Mouse (Mus musculus) G1E (cell line): ENCODE measurements at regions not wholly inside any gene's neighbourhood (a gene's known extent, or its start where the extent isn't known, plus 50 kb on each side); places are given as distances from the start of the nearest gene placed in this dataset.

ENCODE experiments used
- ATAC-seq: 2 replicates; pipeline ENCODE4 v1.8.0; 2016; ENCODE audit warnings: mild to moderate bottlenecking; ENCODE audit not compliant: insufficient number of reproducible peaks, poor library complexity, low FRiP score, severe bottlenecking; ENCODE audit errors: extremely low read depth
- DNase-seq: peaks from one replicate; pipeline ENCODE4 v3.0.0; 2012; ENCODE audit warnings: low spot score
- H3K27me3 ChIP-seq: 2 replicates; pipeline ENCODE4 v1.6.1; 2012; ENCODE audit warnings: mild to moderate bottlenecking, low read length, inconsistent platforms; ENCODE audit not compliant: insufficient read depth
- H3K36me3 ChIP-seq: replicated peaks from 2 replicates; pipeline ENCODE3; 2012; ENCODE audit warnings: mild to moderate bottlenecking, inconsistent platforms
- H3K4me1 ChIP-seq: 2 replicates; pipeline ENCODE4 v1.6.1; 2012; ENCODE audit warnings: low read depth, low read length, inconsistent platforms, mixed read lengths; ENCODE audit not compliant: insufficient read depth
- H3K4me3 ChIP-seq: 2 replicates; pipeline ENCODE4 v1.5.1; 2012; ENCODE audit warnings: low read depth, mild to moderate bottlenecking, inconsistent platforms, low read length, moderate library complexity, mixed read lengths
- H3K9me3 ChIP-seq: replicated peaks from 2 replicates; pipeline ENCODE4 v1.6.1; 2012; ENCODE audit warnings: inconsistent platforms
- CTCF ChIP-seq: IDR thresholded peaks from 2 replicates; pipeline ENCODE4 v1.5.1; 2012; ENCODE audit warnings: low read depth, low read length, inconsistent platforms, mixed read lengths
- GATA1 ChIP-seq: IDR thresholded peaks from 2 replicates; pipeline ENCODE4 v1.6.1; 2012; ENCODE audit warnings: borderline replicate concordance, low read length, inconsistent platforms, mixed read lengths
- GATA2 ChIP-seq: IDR thresholded peaks from 2 replicates; pipeline ENCODE4 v1.6.1; 2012; ENCODE audit warnings: low read depth, low read length, inconsistent platforms, borderline replicate concordance
- POLR2AphosphoS5 ChIP-seq: IDR thresholded peaks from 2 replicates; pipeline ENCODE4 v1.6.1; 2012; ENCODE audit warnings: low read depth, low read length, inconsistent platforms; ENCODE audit not compliant: insufficient replicate concordance
- TAL1 ChIP-seq: conservative IDR thresholded peaks from 2 replicates; pipeline ENCODE4 v1.6.1; 2012; ENCODE audit warnings: low read depth, low read length, inconsistent platforms, mixed read lengths

GRCm38 (mm10) chr10:97397062-97397771 is 82.2 kb upstream of the Dcn start:
- no peaks in the 10 kb centered on the region for H3K27me3 ChIP-seq
- TF ChIP-seq GATA2 = no peak
- TF ChIP-seq CTCF = no peak
- TF ChIP-seq TAL1 = no peak
- no peak for TF ChIP-seq GATA1
- no peak for TF ChIP-seq POLR2AphosphoS5
- no peaks in the 10 kb centered on the region for H3K36me3 ChIP-seq
- H3K9me3 ChIP-seq = no peaks in the 10 kb centered on the region
- DNase-seq (no peak), ATAC-seq (no peak)
- H3K4me1 ChIP-seq = no peaks in the 10 kb centered on the region
- H3K4me3 ChIP-seq = no peak overlapping the region

GRCm38 (mm10) chr10:97397896-97398295 is 81.5 kb upstream of the Dcn start:
- Histone ChIP-seq H3K27me3 (no peaks in the 10 kb centered on the region), H3K4me3 (no peak overlapping the region), H3K36me3 (no peaks in the 10 kb centered on the region), H3K4me1 (no peaks in the 10 kb centered on the region), H3K9me3 (no peaks in the 10 kb centered on the region)
- no peak for ATAC-seq
- DNase-seq = no peak
- TF ChIP-seq TAL1 (no peak), GATA1 (no peak), CTCF (no peak), GATA2 (no peak), POLR2AphosphoS5 (no peak)

GRCm38 (mm10) chr10:97402524-97402923 is 76.9 kb upstream of the Dcn start:
- Histone ChIP-seq H3K4me3 (no peak overlapping the region), H3K4me1 (no peaks in the 10 kb centered on the region), H3K36me3 (no peaks in the 10 kb centered on the region), H3K9me3 (no peaks in the 10 kb centered on the region), H3K27me3 (no peaks in the 10 kb centered on the region)
- TF ChIP-seq GATA2 = no peak
- TF ChIP-seq POLR2AphosphoS5 = no peak
- TF ChIP-seq CTCF = no peak
- no peak for TF ChIP-seq GATA1
- TF ChIP-seq TAL1 = no peak
- ATAC-seq = no peak
- DNase-seq = no peak

DNA sequence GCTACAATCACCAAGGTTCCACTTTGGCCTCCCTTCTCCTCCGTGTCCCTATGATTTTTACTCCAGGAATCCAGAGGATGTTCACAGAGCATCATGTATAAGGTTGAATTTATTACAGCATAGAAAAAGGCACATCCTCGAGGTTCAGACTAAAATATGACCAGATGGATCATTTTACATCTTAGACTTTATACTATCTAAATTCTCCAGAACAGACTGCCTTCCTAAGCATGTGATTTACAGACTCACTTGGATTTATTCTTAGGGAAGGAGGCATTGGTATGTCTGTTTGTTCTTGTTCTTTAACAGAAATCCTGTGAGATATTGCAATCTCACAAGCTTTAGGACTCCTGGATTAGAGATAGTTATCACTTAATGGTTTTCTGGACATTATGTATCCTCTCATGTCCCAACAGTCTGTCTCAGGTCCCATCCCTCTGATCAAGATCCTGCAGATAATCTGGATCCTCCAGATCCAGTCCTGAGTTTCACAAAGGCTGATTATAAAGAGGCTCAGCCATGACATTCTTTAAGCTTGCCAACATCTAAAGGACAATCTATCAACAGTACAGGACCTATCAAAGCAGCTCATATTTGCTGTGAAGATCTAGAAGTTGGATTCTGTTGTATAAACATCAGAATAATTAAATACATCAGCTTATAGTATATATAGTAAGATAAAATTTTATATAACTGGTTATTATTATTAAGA is 75.2 kb upstream of the Dcn start:
- no peak for DNase-seq

GRCm38 (mm10) chr10:97409181-97409581 is 70.2 kb upstream of the Dcn start:
- ATAC-seq (no peak), DNase-seq (no peak)
- Histone ChIP-seq H3K36me3 (no peaks in the 10 kb centered on the region), H3K27me3 (no peaks in the 10 kb centered on the region), H3K9me3 (peaks cover 6% of the 10 kb centered on the region; the same call in 1 of the 2 replicates), H3K4me3 (no peak overlapping the region), H3K4me1 (no peaks in the 10 kb centered on the region)
- TF ChIP-seq POLR2AphosphoS5 = no peak
- TF ChIP-seq GATA2 = no peak
- no peak for TF ChIP-seq GATA1
- no peak for TF ChIP-seq TAL1
- TF ChIP-seq CTCF = no peak

More for the DNA sequence above, 75.2 kb upstream of the Dcn start:
- H3K9me3 ChIP-seq = peaks cover 5% of the 10 kb centered on the region; the same call in 1 of the 2 replicates
- H3K4me1 ChIP-seq = no peaks in the 10 kb centered on the region
- TF ChIP-seq GATA2 = no peak
- no peak for TF ChIP-seq POLR2AphosphoS5
- no peak for TF ChIP-seq GATA1
- no peak for TF ChIP-seq CTCF
- TF ChIP-seq TAL1 = no peak
- no peak for ATAC-seq
- no peaks in the 10 kb centered on the region for H3K36me3 ChIP-seq
- H3K27me3 ChIP-seq = no peaks in the 10 kb centered on the region
- H3K4me3 ChIP-seq = no peak overlapping the region

GRCm38 (mm10) chr10:97409909-97410308 is 69.5 kb upstream of the Dcn start:
- no peaks in the 10 kb centered on the region for H3K27me3 ChIP-seq
- H3K36me3 ChIP-seq = no peaks in the 10 kb centered on the region
- no peak for TF ChIP-seq POLR2AphosphoS5
- H3K4me3 ChIP-seq = no peak overlapping the region
- ATAC-seq (no peak), DNase-seq (no peak)
- H3K9me3 ChIP-seq = peaks cover 6% of the 10 kb centered on the region; the same call in 1 of the 2 replicates
- no peaks in the 10 kb centered on the region for H3K4me1 ChIP-seq
